Mouse (Mus musculus) erythroblast, embryonic 14.5 days (primary cell): ENCODE results near the gene 2300009A05Rik. TPM values are rescaled to one million over a fixed set of nuclear protein-coding genes. Genes with fewer than 3 reads are reported as not detected.

Experiments used
- H3K27me3 ChIP-seq: 2 replicates; pipeline ENCODE4 v1.6.1; 2012; ENCODE audit warnings: inconsistent platforms; ENCODE audit not compliant: control insufficient read depth
- H3K36me3 ChIP-seq: 2 replicates; pipeline ENCODE4 v1.6.1; 2012; ENCODE audit warnings: mild to moderate bottlenecking, inconsistent platforms; ENCODE audit not compliant: control insufficient read depth
- H3K4me1 ChIP-seq: 2 replicates; pipeline ENCODE4 v1.6.1; 2012; ENCODE audit warnings: inconsistent platforms; ENCODE audit not compliant: control insufficient read depth
- H3K4me3 ChIP-seq: replicated peaks from 2 replicates; pipeline ENCODE3; 2012; ENCODE audit warnings: moderate library complexity, mild to moderate bottlenecking, inconsistent platforms
- H3K9me3 ChIP-seq: 2 replicates; pipeline ENCODE4 v1.6.1; 2012; ENCODE audit warnings: low read length, inconsistent platforms, mixed read lengths; ENCODE audit not compliant: control insufficient read depth
- GATA1 ChIP-seq: IDR thresholded peaks from 2 replicates; pipeline ENCODE4 v1.6.1; 2012; ENCODE audit warnings: low read length, inconsistent platforms, mixed read lengths
- TAL1 ChIP-seq: IDR thresholded peaks from 3 replicates; pipeline ENCODE4 v1.6.1; 2012; ENCODE audit warnings: low read length, inconsistent platforms, mixed read lengths
- polyA plus RNA-seq: library from polyadenylated mRNA; stranded (reverse); fragments of >175 nt; gene quantifications from 2 replicates; pipeline ENCODE4 v1.2.3, GENCODE M21; 2012

2300009A05Rik gene
- 5.1 and 7.2 TPM in 2 replicates for polyA plus RNA-seq

DNA sequence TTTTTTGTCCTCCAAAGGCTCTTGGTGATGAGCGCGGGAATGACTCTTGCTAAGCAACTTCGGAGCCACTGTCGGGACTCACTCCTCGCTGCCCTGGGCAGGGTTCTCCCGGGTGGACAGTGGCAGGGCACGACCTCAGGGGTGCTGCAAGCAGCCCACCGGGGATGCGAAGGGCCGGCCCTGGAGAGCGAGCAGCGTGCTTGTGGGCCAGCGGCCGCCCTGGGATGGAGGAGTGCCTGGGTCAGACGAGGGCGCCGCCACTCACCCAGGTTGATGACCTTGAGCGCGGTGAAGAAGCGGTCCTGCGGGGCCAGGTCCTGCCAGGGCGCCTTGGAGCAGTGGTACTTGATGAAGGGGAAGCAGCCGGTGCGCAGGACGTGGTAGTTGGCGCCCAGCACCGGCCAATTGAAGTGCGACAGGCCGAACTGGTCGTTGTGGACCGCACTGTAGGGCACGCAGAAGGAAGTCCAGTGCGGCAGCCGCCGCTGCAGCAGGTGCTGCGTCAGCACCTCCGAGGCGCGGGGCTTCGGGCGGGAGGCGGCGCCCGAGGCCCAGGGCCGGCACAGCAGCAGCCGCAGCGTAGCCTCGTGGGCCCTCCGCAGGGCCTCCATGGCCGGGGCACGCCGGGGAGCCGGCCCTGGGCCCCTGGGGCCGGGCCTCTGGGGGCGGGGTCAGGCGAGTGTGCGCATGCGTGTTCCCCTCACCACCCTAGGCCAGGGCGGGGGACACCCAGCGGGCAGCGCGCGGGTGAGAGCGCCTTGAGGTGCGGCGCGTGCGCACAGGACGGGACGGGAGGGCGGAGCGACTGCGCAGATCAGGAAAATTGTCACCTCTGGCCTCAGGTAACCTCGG, at the start of gene 2300009A05Rik:
2300009A05Rik (minus strand) TSS at position 636 of the 852 bp plus-strand sequence.
- Histone ChIP-seq H3K36me3 (peaks cover 2% of the 10 kb centered on the region), H3K4me1 (peaks cover 27% of the 10 kb centered on the region), H3K27me3 (no peaks in the 10 kb centered on the region), H3K9me3 (no peaks in the 10 kb centered on the region), H3K4me3 (peak within 1 kb of the TSS; percentile 97)
- no peak for TF ChIP-seq GATA1
- TF ChIP-seq TAL1 = no peak

DNA sequence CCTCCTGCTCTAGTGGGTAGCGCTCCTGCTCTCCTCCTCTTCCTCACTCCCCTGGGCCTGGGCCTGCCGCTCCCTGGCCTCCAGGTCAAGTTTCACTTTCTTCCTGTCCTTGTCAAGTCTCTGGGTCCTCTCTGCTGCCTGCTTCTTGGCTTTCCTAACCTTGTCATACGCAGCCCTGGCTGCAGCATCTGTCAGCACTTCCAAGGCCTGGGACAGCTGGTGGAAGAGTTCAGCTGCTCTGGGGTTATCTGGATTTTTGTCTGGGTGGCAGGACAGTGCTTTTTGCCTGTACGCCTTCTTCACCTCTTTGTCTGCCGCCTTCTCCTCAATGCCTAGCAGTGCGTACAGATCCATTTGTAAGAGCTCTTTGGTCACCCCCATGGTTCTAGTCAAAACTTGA, 44.6 kb upstream of the 2300009A05Rik start:
- Histone ChIP-seq H3K4me3 (no peak overlapping the region), H3K27me3 (no peaks in the 10 kb centered on the region), H3K36me3 (no peaks in the 10 kb centered on the region), H3K9me3 (no peaks in the 10 kb centered on the region), H3K4me1 (no peaks in the 10 kb centered on the region)
- TF ChIP-seq GATA1 = no peak
- no peak for TF ChIP-seq TAL1

DNA sequence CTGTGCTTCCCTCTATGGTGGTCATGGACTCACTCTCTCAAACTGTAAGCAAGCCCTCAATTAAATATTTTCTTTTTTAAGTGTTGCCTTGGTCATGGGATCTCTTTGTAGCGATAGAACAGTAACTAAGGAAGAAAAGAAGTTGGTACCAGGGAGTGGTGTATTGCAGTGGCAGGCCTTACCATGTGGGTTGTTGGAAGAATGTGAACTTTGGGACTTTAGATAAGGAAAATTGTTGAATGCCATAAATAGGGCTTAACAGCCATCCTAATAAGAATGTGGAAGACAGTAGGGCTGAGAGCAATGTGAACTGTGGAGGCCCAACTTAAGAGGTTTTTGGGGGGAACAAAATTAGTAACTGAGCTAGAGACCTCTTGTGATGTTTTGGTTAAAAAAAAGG, 31.6 kb upstream of the 2300009A05Rik start:
- Histone ChIP-seq H3K27me3 (no peaks in the 10 kb centered on the region), H3K4me1 (no peaks in the 10 kb centered on the region), H3K4me3 (no peak overlapping the region), H3K9me3 (no peaks in the 10 kb centered on the region), H3K36me3 (no peaks in the 10 kb centered on the region)
- no peak for TF ChIP-seq GATA1
- no peak for TF ChIP-seq TAL1

DNA sequence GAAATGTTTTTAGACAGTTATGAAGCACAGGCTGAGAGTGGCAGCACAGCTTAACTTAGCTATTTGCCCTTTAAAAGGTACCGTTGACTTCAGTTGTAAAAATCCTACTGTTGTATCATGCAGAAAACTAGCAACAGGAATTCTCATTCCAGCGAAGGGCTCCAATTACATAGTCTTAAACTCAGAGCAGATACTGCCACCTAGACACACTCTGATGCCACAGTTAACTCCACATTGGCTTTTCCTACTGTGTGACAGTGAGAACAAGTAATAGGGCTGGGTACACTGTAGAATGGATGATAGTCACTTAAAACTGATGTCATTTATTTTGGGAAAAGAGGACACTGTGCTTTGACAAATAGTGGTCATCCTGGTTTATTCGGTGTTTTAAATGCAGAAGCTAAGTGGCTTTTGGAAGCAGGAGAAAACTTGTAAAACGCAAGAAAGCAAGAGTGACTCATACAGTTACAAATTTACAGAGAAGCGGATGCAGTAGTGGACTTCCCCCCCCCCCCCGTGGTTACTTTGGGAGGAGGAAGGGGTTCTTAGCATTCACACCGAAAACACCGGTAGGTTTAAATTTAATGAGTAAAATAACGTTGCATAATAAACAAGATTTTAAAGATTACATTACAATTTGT, 22.2 kb upstream of the 2300009A05Rik start:
- no peaks in the 10 kb centered on the region for H3K36me3 ChIP-seq
- TF ChIP-seq TAL1 (no peak), GATA1 (no peak)
- no peaks in the 10 kb centered on the region for H3K27me3 ChIP-seq
- H3K4me3 ChIP-seq = no peak overlapping the region
- H3K9me3 ChIP-seq = no peaks in the 10 kb centered on the region
- no peaks in the 10 kb centered on the region for H3K4me1 ChIP-seq

DNA sequence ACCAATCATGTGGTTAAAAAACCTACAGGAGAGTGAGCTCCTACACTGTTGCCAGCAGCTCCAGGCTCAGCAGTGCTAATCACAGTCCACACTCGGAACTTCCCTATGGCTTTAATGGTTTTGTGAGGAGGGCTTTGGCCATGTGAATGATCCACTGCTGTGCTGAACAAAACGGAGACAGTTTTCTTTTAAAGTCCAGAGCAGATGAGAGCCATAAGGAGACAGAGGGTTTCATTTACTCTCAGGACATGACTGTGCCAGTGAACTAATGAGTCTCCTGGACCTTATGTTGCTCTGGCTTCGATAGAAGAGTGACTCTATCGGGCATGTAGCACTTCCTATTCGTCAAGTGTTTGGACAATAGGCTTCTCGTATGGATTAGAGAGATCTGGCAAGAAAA, 21.4 kb upstream of the 2300009A05Rik start:
- TF ChIP-seq TAL1 (no peak), GATA1 (no peak)
- Histone ChIP-seq H3K27me3 (no peaks in the 10 kb centered on the region), H3K4me3 (no peak overlapping the region), H3K9me3 (no peaks in the 10 kb centered on the region), H3K4me1 (no peaks in the 10 kb centered on the region), H3K36me3 (no peaks in the 10 kb centered on the region)

DNA sequence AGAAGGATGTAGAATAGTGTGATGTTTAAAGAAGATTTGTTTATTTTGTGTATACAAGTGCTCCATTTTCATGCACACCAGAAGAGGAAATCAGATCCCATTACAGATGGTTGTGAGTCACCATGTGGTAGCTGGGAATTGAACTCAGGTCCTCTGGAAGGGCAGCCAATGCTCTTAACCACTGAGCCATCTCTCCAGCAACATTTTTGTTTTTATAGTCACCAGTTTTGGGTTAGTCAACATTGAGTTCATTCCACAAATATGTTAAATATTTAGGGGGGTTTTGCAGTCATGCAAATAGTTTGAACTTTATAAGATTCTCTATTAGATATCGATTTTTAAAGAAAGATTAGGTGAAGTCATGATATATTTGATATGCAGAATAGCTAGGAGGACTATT, 1.1 kb upstream of the 2300009A05Rik start:
- no peaks in the 10 kb centered on the region for H3K27me3 ChIP-seq
- TF ChIP-seq GATA1 (no peak), TAL1 (no peak)
- peaks cover 27% of the 10 kb centered on the region for H3K4me1 ChIP-seq
- no peaks in the 10 kb centered on the region for H3K9me3 ChIP-seq
- peaks cover 2% of the 10 kb centered on the region for H3K36me3 ChIP-seq
- no peak overlapping the region for H3K4me3 ChIP-seq

DNA sequence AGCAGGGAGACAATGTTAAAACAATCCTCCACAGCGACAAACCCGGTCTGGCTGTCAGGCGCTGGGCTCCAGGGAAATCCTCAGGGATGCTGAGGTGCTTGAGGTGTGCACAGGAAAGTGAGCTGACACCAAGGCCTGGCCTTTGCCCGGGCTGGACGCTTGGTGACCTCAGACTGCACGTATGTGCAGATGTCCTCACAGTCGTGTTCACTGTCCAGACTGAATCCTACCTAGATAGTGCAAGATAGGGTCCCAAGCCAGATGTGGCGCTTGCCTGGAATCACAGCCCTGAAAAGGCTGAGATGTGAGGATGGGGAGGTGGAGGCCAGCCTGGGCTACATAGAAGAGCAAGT, 393 bp upstream of the 2300009A05Rik start:
- no peaks in the 10 kb centered on the region for H3K9me3 ChIP-seq
- H3K4me3 ChIP-seq = peak overlapping the region; percentile 97
- TF ChIP-seq GATA1 (no peak), TAL1 (no peak)
- peaks cover 2% of the 10 kb centered on the region for H3K36me3 ChIP-seq
- no peaks in the 10 kb centered on the region for H3K27me3 ChIP-seq
- peaks cover 27% of the 10 kb centered on the region for H3K4me1 ChIP-seq

DNA sequence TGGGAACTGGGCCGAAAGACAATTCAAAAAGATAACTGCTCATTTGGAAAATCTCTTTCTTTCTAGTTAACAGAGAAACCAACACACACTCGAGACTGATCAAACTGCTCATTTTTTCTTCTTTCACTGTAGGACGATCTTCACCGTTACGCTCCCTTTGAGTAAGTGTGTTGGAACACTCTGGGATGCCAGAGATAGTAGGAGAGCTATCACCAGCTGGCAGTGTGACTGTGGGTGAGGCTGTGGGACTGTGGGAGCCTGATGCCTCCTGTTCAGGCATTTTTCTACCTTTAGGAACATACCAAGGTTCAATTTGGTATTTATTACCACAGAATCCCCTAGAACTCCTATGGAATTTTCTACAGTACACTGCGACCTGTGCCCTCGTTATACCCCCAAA, 3.4 kb downstream of the 2300009A05Rik start:
- Histone ChIP-seq H3K9me3 (no peaks in the 10 kb centered on the region), H3K36me3 (peaks cover 2% of the 10 kb centered on the region), H3K27me3 (no peaks in the 10 kb centered on the region), H3K4me1 (peaks cover 27% of the 10 kb centered on the region), H3K4me3 (no peak overlapping the region)
- TF ChIP-seq TAL1 (no peak), GATA1 (no peak)

DNA sequence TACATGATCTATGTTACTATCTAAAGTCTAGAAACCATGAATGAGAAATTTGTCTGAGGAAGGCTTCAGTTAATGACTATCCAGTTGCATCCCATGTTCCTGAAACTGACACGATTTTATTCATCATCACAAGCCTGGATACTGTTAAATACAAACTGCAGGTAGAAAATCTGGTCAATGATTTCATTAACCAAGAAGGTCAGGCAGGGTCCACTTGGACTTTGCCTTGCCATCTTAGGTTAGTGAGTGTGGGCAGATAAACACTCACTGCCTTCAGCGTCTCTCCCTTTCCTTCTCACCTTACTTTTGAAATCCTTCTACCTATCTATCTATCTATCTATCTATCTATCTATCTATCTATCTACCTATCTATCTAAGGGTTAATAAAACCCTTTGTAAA, 7.7 kb downstream of the 2300009A05Rik start:
- no peaks in the 10 kb centered on the region for H3K9me3 ChIP-seq
- no peak overlapping the region for H3K4me3 ChIP-seq
- H3K36me3 ChIP-seq = peaks cover 2% of the 10 kb centered on the region
- peaks cover 3% of the 10 kb centered on the region for H3K4me1 ChIP-seq
- TF ChIP-seq GATA1 (no peak), TAL1 (no peak)
- no peaks in the 10 kb centered on the region for H3K27me3 ChIP-seq
